Mouse (Mus musculus): ENCODE measurements around the gene Sycp1.

DNA sequence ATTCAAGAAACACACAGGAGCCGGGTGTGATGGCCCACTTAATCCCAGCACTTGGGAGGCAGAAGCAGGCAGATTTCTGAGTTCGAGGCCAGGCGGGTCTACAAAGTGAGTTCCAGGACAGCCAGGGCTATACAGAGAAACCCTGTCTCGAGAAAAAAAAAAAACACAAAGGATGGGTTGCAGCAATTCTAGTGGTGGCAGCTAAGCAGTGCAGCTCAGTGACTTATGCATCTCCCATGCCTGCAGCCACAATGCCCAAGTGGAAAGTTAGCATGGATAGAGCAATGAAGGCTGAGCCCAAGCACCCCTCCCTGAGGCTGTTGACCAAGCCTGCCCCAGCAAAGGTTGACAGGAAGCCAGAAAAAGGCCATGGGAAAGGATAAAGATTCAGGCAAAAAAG, 55.4 kb downstream of the Sycp1 start:
- no peak for TF ChIP-seq CTCF (IDR thresholded peaks at IDR 0.05; ENCODE audit: low read depth)
- no peak for TF ChIP-seq EP300 (optimal IDR thresholded peaks at IDR 0.05)

Data from stomach, postnatal 0 days (tissue).